Mouse (Mus musculus) naive thymus-derived CD4-positive, alpha-beta T cell, adult 5 months (primary cell): Measurements from ENCODE around the gene Sept12. TPM values are rescaled to one million over a fixed set of nuclear protein-coding genes. Genes with fewer than 3 reads are reported as not detected.

Source experiments
- polyA plus RNA-seq: library from polyadenylated mRNA; unstranded; fragments of 100-300 nt; shearing (Covaris generic); gene quantifications from one replicate; pipeline ENCODE4 v1.2.1, GENCODE M21; 2017

Sept12 gene
- polyA plus RNA-seq = not detected

DNA sequence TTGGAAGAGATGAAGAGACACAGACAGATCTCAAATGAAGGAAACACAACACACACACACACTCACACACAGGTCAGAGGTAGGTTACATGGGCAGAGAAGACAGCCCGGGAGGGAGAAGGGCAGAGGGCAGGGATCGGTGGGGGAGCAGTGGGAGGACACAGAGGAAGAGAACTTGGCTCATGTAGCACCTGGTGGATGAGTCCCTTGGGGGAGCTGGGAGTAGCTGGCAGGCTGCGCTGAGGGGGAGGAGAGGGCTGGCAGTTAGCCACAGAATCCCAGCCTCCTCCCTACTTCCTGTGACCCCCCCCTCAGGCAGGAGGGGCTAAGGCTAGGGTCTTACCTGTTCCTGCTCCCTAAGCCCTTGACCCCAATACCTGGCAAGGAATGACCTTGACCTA is at the start of gene Sept12:
Sept12 (minus strand) TSS at position 300 of the 400 bp plus-strand sequence.

DNA sequence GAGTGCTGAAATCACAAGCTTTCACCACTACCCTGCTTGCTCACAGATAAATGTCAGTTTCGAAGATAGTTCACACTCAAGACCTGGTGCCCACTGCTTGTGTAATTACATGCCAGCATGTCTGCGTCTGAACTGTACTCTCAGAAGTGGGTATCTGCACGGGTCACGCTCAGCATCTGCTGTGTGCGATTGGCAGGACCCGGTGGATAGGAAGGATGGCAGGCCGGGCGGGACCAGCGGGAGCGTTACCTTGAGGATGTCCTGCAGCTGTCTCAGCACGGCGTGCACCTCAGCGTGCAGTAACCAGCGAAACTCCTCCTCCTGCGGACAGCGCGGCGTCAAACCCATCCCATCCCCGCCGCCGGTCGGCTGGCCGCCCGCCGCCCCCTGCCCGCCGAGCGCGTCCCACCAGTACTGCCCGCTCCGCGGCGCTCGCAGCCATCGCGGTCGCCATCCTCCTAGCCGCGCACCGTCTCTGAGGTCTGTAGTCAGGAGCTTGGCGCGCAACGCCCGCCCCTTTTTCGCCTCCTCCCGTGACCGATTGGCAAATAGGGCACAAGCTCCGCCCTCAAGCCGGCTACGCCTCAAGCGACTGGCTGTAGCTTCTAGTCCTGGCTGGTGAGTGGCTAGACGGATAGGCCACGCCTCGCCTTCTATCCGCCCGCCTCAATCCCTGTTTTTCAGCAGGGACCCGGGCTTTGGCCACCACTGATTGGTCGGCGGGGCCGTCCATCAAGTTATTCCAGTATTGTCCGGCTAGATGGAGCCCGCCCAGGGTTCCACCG is 15.6 kb upstream of the Sept12 start, which contains the start of gene Rogdi:
Rogdi (minus strand) TSS at position 500 of the 785 bp plus-strand sequence.

DNA sequence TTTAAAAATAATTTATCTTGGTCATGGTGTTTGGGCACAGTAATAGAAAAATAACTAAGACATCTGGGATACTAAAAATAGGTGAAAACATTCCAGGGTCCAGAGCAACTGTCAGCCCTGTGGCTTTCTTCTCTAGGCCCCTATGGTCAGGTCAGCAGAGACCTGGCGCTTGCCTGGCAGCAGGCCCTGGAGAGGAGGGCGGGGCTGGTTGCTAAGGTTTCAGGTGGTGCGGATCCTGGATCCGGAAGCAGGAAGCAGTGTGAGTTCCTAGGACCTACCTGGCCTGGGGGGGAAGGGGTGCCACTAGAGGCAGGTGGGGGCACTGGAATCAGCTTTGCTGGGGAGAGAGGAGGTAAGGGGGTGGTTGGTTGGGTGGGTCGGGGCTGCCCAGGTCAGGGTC is 9.4 kb upstream of the Sept12 start, which contains the start of gene Smim22:
Smim22 (plus strand) TSS at position 222 of the 400 bp plus-strand sequence.

DNA sequence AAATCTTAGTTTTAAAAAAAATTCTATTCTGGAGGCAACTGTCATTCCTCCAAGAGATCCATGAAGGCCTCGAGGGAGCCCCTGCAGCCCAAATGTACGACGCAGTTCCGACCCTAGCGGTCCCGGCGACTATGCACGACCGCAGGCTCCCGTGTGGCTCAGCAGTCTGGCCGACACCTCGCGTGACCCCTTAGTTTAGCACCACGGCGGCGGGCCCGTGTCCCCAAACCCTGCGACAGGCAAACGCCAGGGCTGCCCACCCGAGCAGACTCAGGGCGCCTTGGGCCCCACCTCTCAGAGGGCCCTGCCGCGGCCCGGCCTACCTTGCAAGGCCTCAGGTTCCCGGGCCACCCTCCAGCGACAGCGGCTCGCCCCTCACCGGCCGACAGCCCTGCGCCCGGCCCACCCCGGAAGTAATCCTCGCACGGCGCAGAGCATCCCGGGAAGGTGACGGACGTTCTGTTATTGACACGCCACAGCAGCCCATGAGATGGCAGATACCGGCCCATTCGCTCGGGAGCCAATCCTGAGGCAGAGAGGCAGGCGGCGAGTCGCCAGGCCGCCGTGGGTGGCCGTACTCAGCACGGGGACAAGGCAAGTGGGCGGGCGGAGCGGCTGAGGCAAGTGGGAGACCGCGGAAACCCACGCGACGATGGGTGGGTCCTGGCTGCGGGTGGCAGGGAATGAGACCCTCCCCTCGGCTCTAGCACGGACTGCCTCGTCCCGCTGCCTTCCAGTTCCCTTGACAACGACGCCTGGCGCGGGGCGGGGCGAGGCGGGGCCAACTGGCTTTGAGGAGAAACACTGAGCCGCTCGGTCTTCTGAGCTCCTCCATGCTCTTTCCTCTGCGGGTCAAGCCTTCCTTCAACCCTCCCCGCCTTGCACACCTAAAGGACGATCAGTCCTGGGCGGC is 33.6 kb downstream of the Sept12 start, which contains the start of gene Anks3:
Anks3 (minus strand) TSS at position 409 of the 913 bp plus-strand sequence.

DNA sequence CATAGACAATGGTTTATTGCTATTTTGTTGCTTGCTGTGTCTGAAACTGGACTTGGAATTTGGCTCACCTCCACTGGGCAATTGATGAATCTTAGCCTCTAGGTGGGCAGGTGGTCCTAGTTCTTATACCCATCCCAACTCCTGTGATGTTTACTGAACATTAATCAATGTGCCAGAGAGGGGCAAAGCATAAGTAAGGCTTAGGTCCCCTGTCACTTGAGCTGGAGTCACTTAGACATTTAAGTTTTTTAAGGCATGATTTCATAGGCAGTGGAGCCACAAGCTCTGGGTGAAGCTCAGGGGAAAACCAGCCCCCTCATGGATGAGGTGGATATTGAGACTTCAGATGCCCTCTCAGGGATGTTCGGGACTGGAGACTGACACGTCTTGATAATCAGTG is 59.2 kb downstream of the Sept12 start, which contains the start of gene Nudt16l1:
Nudt16l1 (plus strand) TSS at position 301 of the 400 bp plus-strand sequence.

Other genes starting within 250 kb of the Sept12 start
- 91.3 TPM for gene Cdip1, start 207.6 kb downstream of the Sept12 start, polyA plus RNA-seq
- gene 4930562C15Rik, start 162.4 kb downstream of the Sept12 start, polyA plus RNA-seq = not detected
- 104 TPM for gene Ubald1, start 117.5 kb downstream of the Sept12 start, polyA plus RNA-seq
- 61.7 TPM for gene Mgrn1, start 111.6 kb downstream of the Sept12 start, polyA plus RNA-seq
- 64.3 TPM for gene Nudt16l1, start 59.1 kb downstream of the Sept12 start, polyA plus RNA-seq
- 69.7 TPM for gene Anks3, start 33.6 kb downstream of the Sept12 start, polyA plus RNA-seq
- not detected for gene Smim22, start 9.4 kb upstream of the Sept12 start, polyA plus RNA-seq
- gene Rogdi, start 15.7 kb upstream of the Sept12 start, polyA plus RNA-seq = 11.5 TPM
- gene Glyr1, start 52.0 kb upstream of the Sept12 start, polyA plus RNA-seq = 156 TPM
- gene Ubn1, start 52.2 kb upstream of the Sept12 start, polyA plus RNA-seq = 92.4 TPM
- 0.20 TPM for gene Ppl, start 134.6 kb upstream of the Sept12 start, polyA plus RNA-seq
- gene Sec14l5, start 149.3 kb upstream of the Sept12 start, polyA plus RNA-seq = not detected
- gene Nagpa, start 206.2 kb upstream of the Sept12 start, polyA plus RNA-seq = 33.8 TPM
- gene AU021092, start 224.4 kb upstream of the Sept12 start, polyA plus RNA-seq = not detected
- 46.9 TPM for gene Alg1, start 235.8 kb upstream of the Sept12 start, polyA plus RNA-seq